Mouse (Mus musculus): Measurements from ENCODE around the gene Cnot11.

DNA sequence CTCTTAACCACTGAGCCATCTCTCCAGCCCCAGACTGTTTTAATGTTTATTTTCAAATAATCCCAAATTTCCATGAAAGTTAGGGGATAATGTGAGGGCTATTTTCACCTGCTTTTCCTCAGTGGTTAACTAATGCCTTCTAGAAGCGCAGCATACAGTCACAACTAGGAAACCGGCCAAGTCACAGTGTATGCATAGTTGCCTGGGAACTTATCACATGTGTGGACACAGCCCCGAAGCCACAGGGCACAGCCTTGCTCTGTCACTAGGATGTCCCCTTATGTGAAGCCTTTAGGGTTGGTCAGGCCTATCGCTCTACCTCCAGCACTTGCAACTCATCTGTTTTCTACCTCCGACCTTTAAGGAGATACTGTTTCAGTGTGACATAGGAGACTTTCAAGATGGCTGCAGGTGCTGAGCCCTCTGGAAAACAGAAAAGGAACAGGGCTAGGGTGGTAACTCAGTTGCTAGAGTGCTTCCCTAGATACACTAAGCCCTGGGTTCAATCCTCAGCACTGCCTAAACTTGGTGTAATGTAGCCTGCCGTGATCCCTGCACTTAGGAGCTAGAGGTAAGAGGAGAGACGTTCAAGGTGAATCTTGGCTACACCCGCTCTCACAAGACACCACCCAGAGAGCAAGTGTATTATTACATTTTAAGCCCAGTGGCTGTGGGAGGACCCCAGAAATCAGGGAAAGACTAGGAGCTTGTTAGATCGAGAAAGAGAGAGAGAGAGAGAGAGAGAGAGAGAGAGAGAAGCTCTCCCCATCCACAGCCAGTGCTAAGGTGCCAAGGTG is 8.2 kb upstream of the Cnot11 start:
- no peak for TF ChIP-seq CTCF (IDR thresholded peaks at IDR 0.05; ENCODE audit: insufficient read depth, low read length)
- TF ChIP-seq POLR2A (IDR thresholded peaks at IDR 0.05; ENCODE audit: borderline replicate concordance, extremely low read depth, low read depth, low read length): no peak
